Mouse (Mus musculus) retina, adult 2 months (tissue): Measurements from ENCODE around the gene Prpf38b.
A peak's percentile ranks its signal among the peaks of the same experiment; 100 is the strongest.

Source experiments
- DNase-seq: peaks from one replicate; pipeline ENCODE4 v3.0.0-alpha.2; 2012; ENCODE audit warnings: low read depth, low spot score

Gene Prpf38b

DNA sequence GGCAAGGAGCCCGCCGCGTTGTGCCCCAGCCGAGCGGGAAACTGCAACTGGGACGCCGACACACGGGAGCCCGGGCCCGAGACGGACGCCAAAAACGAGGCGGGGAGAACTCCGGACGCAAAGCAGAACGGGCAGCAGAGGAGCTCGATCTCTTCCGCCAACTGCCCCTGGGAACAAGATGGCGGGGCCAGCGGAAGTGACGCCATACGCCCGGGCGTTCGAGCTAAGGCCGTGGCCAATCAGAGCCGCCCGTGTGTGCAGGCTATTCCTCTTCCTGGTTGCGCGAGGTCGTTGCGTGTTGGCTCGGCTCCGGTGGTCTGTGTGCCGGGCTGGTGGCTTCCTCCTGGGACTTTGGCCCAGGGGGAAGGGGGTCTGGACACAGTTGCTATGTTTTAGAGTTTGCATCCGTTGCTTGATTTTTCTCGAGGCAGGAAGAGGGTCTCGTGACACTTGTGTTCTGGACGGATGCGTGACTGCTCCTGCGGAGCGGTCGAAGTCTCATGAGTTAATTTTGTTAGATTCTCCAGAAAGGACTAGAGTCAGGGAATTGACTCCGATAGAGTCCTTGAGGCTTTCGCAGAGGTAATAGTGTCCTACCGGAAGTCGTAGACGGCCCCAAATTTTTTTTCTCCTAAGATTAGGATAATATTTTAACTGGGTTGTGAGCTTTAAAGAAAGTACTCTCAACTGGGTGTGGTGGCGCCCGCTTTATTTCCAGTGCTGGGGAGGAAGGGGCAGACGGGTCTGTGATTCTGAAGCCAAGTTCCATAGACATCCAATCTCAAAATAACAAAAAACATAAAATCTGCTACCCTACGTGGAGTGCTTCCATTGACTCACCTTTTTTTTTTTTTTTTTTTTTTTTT is at the start of gene Prpf38b:
Gene Prpf38b (minus strand): TSS at position 180 of the 866 bp plus-strand sequence.
- DNase-seq = peak; percentile 88

- DNase-seq = no peak
Measured at GRCm38 (mm10) chr3:108961226-108961625, 49.7 kb upstream of the Prpf38b start.

GRCm38 (mm10) chr3:108959680-108960295 is 48.3 kb upstream of the Prpf38b start:
- DNase-seq = no peak

- DNase-seq = no peak
Measured at GRCm38 (mm10) chr3:108957976-108958375, 46.4 kb upstream of the Prpf38b start.

DNA sequence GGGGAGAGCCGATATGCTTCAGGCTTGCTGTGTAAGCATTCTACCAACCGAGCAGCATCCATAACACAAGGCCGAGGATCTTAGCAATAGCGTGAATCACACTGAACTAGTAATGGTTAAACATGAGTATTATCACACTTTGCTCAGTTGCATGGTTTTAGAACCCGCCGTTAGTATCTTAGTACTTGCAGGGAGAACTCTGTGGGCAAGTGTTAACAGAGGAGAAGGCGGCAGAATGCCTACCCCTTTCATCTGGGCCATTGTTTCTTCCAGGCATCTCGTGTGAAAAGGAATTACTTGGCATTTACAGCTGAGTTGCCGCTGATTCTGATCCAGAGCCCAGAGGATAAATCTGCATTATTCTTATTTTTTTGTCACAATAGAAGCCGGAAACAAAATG is 29.5 kb upstream of the Prpf38b start:
- no peak for DNase-seq

DNA sequence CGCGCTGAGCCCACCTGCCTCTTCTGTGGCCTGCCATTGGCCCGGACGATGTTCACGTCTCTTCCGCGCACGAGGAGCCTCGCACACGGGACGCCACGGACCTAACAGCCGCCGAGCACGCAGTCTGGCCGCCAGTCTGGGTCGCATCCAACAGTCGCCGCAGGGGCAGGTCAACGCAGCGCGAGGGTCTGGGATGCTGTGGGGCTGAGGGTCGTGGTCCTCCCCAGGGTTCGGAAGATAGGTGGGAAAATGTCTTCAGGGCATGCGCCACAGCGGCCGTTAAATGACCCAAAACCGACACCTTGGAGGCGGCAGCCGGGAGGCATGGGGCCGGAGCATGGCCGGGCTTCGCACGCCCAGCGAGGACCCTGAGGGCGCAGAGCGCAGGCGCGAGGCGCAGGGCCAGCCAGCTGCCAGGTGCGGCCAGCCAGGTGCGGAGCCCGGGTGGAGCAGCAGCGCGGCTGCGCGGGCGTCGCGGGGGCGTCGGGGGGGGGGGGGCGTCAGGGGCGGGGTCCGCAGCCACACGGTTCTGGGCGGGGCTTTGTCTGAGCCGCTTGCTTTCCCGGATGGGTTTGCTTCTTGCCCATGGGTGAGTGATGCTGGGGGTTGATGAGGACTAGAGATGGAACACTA is 28.6 kb upstream of the Prpf38b start, which contains the start of gene Gm9857:
Gene Gm9857 (minus strand): TSS at position 445 of the 633 bp plus-strand sequence.
- DNase-seq = no peak

GRCm38 (mm10) chr3:108939573-108939972 is 28.0 kb upstream of the Prpf38b start, which contains the start of gene Henmt1:
Henmt1 (plus strand) TSS chr3:108939873.
- DNase-seq = no peak

- DNase-seq = no peak
Measured at GRCm38 (mm10) chr3:108938691-108939090, 27.2 kb upstream of the Prpf38b start.

DNA sequence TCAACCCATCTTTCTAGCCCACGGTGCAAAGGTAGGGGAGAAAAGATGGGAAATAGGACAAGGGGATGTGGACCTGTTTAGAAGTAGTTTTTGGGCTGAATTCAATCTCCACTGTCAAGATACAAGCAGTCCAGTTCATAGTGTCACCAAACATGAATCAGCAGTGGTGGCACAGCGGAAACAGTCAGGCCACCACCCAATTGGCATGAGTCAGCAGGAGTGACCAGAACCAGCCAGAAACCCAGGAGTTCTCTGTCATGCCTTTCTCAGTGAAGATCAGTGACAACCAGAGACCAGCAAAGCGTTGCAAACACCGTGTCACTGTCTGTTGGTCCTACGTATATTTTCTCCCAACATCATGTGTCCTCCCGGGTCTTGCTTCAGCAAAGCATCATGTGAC is 22.0 kb upstream of the Prpf38b start:
- no peak for DNase-seq

GRCm38 (mm10) chr3:108926308-108926707 is 14.8 kb upstream of the Prpf38b start:
- no peak for DNase-seq

GRCm38 (mm10) chr3:108925677-108926076 is 14.2 kb upstream of the Prpf38b start:
- no peak for DNase-seq

GRCm38 (mm10) chr3:108921822-108922221 is 10.3 kb upstream of the Prpf38b start:
- no peak for DNase-seq

DNA sequence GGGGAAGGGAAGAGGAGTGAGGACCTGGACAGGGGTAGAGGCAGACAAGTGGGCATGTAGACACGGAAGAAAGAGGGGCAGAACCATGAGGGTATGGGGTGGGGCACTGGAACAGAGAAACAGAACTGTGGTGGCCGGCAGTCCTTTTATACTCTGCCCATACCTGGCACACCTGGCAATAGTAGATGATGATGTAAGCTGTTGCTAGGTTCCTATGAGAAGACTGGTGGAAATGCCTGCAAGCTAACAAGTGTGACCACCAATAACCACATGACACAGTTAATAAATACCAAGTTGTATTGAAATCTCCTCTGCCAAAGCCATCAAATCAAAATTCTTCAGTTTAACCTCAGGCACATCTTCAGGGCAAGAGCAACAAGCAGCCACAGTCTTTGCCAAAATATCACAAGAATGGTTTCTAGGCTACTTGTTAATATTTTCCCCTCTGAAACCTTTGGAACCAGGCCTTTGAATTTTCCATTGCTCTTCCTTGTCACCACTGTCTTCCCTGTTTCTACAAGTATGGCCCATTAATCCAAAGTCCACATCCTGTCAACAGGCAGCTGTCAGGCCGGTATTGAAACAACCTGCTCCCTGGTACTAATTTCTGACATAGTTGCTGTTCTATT is 9.0 kb upstream of the Prpf38b start:
- no peak for DNase-seq

DNA sequence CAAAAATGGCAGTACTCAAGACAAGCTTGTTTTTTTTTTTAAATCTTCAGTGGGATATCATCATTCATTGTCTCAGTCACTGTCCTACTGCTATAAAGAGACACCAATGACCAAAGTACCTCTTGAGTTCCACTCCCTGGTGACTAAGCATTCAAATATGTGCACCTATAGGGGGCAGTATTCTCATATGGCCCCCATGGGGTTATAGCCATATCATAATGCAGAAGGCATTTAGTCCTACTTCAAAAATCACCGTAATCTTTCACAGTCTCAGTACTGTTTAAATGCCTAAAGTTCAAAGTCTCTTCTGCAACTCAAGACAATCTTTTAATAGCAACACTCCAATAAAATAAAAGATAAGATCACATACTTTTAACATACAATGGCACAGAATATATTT is 7.3 kb upstream of the Prpf38b start:
- DNase-seq = no peak

DNA sequence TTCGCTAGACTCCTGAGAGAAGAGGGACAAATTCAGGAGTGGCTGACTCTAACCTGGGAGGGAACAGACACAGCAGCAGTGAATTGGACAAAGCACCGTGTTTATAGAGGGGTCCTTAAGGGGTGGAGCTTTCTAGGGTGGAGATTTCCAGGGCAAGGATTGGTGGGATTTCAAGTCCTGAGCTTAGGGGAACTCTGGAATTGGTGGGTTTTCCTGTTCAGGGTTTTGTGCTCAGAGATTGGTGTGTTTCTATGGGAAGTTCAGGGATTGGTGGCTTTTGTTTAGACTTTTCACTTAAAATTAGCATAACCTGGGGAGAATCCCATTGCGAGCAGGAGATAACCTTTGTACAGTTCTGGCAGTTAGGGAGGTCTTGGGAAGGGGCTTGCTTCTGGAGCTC is 6.5 kb upstream of the Prpf38b start:
- no peak for DNase-seq

- no peak for DNase-seq
Measured at GRCm38 (mm10) chr3:108916857-108917256, 5.3 kb upstream of the Prpf38b start.

DNA sequence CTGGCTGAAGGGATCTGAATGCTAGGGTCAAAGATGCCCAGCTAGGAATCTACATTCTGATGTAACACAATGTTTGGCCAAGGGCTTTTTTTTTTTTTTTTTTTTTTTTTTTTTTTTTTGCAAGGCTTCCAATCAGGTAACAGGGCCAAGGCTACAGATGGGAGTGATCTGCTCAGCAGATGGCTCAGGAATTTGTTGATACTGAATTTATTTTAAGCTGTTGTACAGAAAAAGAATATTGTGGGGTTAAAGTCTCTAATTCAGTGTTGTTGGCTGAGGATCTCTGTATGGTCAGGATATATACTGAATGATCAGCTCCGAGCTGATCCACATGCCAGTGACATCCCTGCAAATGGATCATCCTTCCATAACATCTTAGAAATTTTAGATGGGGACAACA is 4.5 kb upstream of the Prpf38b start:
- DNase-seq = no peak

DNA sequence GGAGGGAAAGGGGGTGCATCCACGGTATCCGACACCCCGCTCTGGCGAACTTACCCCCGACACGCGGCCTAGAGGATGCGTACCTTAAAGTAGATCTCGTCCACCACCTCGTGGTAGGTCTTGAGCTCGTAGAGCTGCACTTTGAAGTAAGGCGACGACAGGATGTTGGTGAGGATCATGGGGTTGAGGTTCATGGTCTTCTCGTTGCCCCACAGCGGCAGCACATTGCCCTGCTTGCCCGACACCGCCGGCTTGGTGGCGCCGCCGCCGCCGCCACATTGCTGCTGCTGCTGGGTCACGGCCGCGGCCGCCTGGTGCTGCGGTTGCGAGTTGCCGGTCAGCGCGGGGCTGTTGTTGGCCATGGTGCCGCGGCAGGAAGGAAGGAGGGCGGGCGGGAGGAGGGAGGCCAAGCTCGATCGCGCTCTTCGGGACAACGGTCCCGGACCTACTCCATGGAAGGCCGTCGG is 413 bp downstream of the Prpf38b start:
- peak; percentile 16 for DNase-seq

GRCm38 (mm10) chr3:108910303-108911080 is 1.0 kb downstream of the Prpf38b start:
- DNase-seq = no peak

GRCm38 (mm10) chr3:108902934-108903333 is 8.6 kb downstream of the Prpf38b start:
- DNase-seq = no peak

DNA sequence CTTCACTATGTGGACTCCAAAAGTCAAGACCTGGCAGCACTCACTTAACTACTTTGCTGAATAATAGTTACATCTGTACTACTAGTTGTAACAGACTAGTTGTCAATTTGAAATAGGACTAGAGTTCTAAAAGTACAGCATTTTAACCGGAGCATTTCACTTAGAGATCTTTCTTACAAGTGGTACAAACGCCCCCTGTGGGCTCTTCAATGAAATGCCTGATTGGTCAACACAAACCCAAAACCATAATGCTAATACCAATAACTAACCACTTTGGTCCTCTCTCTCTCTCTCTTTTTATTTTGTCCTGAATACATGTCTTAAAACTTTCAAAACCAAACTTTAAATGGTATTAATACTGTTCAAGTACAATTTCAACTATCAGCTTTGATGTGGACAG is 9.5 kb downstream of the Prpf38b start:
- no peak for DNase-seq
